Mouse (Mus musculus) limb, embryonic 14.5 days (tissue): Measurements from ENCODE around the gene Phospho2. TPM values are rescaled to one million over a fixed set of nuclear protein-coding genes. Genes with fewer than 3 reads are reported as not detected.
A peak's percentile ranks its signal among the peaks of the same experiment; 100 is the strongest.

Experiments used
- ATAC-seq: fragments of 200-750 bp; cut with Nextera tagmentation; 2 replicates; pipeline ENCODE4 v1.8.0; 2017; ENCODE audit warnings: low read depth, moderate number of reproducible peaks, moderate TSS enrichment; ENCODE audit not compliant: low FRiP score
- DNase-seq: peaks from one replicate; pipeline ENCODE4 v3.0.0-alpha.2; 2015; ENCODE audit warnings: low spot score
- H3K27ac ChIP-seq: fragments of 300-500 bp; sonication (generic); replicated peaks from 2 replicates; pipeline ENCODE4 v1.5.1; 2014; ENCODE audit warnings: low read depth, mild to moderate bottlenecking, low read length, moderate library complexity, mixed read lengths
- H3K27me3 ChIP-seq: fragments of 300-500 bp; sonication (generic); 2 replicates; pipeline ENCODE4 v1.6.1; 2014; ENCODE audit warnings: low read length, mixed read lengths; ENCODE audit not compliant: control insufficient read depth, insufficient read depth
- H3K36me3 ChIP-seq: fragments of 300-500 bp; sonication (generic); 2 replicates; pipeline ENCODE4 v1.6.1; 2014; ENCODE audit warnings: mild to moderate bottlenecking, low read length, moderate library complexity, mixed read lengths; ENCODE audit not compliant: control insufficient read depth, insufficient read depth
- H3K4me1 ChIP-seq: fragments of 300-500 bp; sonication (generic); 2 replicates; pipeline ENCODE4 v1.6.1; 2014; ENCODE audit warnings: antibody characterized with exemption, low read length, mixed read lengths; ENCODE audit not compliant: control insufficient read depth, insufficient read depth
- H3K4me2 ChIP-seq: fragments of 300-500 bp; sonication (generic); replicated peaks from 2 replicates; pipeline ENCODE4 v1.6.1; 2014; ENCODE audit warnings: low read depth, mild to moderate bottlenecking, low read length, moderate library complexity; ENCODE audit not compliant: severe bottlenecking
- H3K4me3 ChIP-seq: fragments of 300-500 bp; sonication (generic); replicated peaks from 2 replicates; pipeline ENCODE4 v1.5.1; 2014; ENCODE audit warnings: low read length
- H3K9ac ChIP-seq: fragments of 300-500 bp; sonication (generic); 2 replicates; pipeline ENCODE4 v1.6.1; 2014; ENCODE audit warnings: mild to moderate bottlenecking, low read depth, low read length, moderate library complexity; ENCODE audit not compliant: severe bottlenecking
- H3K9me3 ChIP-seq: fragments of 300-500 bp; sonication (generic); 2 replicates; pipeline ENCODE4 v1.6.1; 2016; ENCODE audit warnings: low read length; ENCODE audit not compliant: control insufficient read depth
- POLR2A ChIP-seq: fragments of 200-500 bp; IDR thresholded peaks from 2 replicates; pipeline ENCODE4 v1.8.0; 2012; ENCODE audit warnings: inconsistent platforms, mild to moderate bottlenecking, moderate library complexity, borderline replicate concordance; ENCODE audit not compliant: insufficient read depth, insufficient read length; ENCODE audit errors: extremely low read depth
- WGBS: fragments of 180-500 bp; shearing (Covaris S2); extraction: QIAGEN DNeasy Blood & Tissue Kit; methylation state at CpG from one replicate; pipeline ENCODE4 v1.1.7; 2014; 5-methylcytosine and 5-hydroxymethylcytosine counted together
- polyA plus RNA-seq, 2 experiments: library from polyadenylated mRNA; depleted of rRNA in 1 of 2; stranded (reverse) in 1 of 2; unstranded in 1 of 2; fragments of >200 nt; fragmentation: Nextera tagmentation in 1 of 2; extraction: Ambion mirVana in 1 of 2; gene quantifications; 2 replicates each; pipeline versions ENCODE4 v1.2.1 to v1.2.3; 2012 to 2014

Gene Phospho2
- polyA plus RNA-seq, 2 experiments: 24.6 to 27.5 TPM

- Histone ChIP-seq H3K9me3 (no peaks in the 10 kb centered on the region), H3K27ac (peak overlapping the region; percentile 96), H3K9ac (peak overlapping the region; percentile 97), H3K4me1 (peaks cover 8% of the 10 kb centered on the region; the same call in 1 of the 2 replicates), H3K27me3 (no peaks in the 10 kb centered on the region), H3K4me2 (peak overlapping the region; percentile 72), H3K4me3 (peak overlapping the region; percentile 82), H3K36me3 (peaks cover 18% of the 10 kb centered on the region)
- DNase-seq (peak; percentile 25), ATAC-seq (peak; percentile 77)
- WGBS: 2% methylated on average over 38 of the region's 45 CpGs
- TF ChIP-seq POLR2A: no peak
Measured at GRCm38 (mm10) chr2:69823129-69823677, 33.8 kb downstream of the Phospho2 start.

GRCm38 (mm10) chr2:69825898-69826297 lies 36.5 kb downstream of the Phospho2 start:
- 86% methylated on average over 10 of the region's 10 CpGs for WGBS
- DNase-seq: no peak

DNA sequence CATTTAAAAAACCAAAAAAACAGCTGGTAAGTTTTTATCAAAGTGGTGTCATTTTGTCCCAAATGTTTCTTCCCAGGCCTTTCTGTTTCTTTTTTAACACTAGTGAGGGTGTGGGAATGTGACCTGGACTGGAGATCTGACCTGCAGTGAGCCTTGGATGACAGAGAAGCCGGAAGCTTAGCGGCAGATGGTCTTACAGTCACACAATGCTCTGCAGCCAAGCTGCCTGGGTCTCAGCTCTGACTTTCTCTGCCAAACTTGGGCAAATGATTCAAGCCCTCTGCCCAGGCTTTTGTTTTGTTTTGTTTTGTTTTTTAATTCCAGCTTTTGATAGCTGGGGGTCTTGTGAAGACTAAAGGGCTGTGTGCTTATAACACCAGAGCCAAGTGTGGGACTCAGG lies 37.0 kb downstream of the Phospho2 start:
- Histone ChIP-seq H3K4me1 (peaks cover 7% of the 10 kb centered on the region; the same call in 1 of the 2 replicates), H3K27ac (no peak overlapping the region), H3K27me3 (no peaks in the 10 kb centered on the region), H3K4me3 (no peak overlapping the region), H3K9me3 (no peaks in the 10 kb centered on the region), H3K4me2 (no peak overlapping the region), H3K9ac (no peak overlapping the region), H3K36me3 (peaks cover 36% of the 10 kb centered on the region)
- WGBS: 85% methylated on average over 2 of the region's 2 CpGs
- DNase-seq (no peak), ATAC-seq (no peak)
- TF ChIP-seq POLR2A: no peak

More at GRCm38 (mm10) chr2:69825898-69826297, 36.5 kb downstream of the Phospho2 start:
- H3K9ac ChIP-seq: no peak overlapping the region
- no peak overlapping the region for H3K4me2 ChIP-seq
- peaks cover 8% of the 10 kb centered on the region; the same call in 1 of the 2 replicates for H3K4me1 ChIP-seq
- no peak overlapping the region for H3K4me3 ChIP-seq
- H3K27ac ChIP-seq: no peak overlapping the region
- no peaks in the 10 kb centered on the region for H3K9me3 ChIP-seq
- no peak for ATAC-seq
- no peak for TF ChIP-seq POLR2A
- peaks cover 31% of the 10 kb centered on the region for H3K36me3 ChIP-seq
- H3K27me3 ChIP-seq: no peaks in the 10 kb centered on the region

- DNase-seq (no peak), ATAC-seq (no peak)
- peaks cover 41% of the 10 kb centered on the region for H3K36me3 ChIP-seq
- no peak overlapping the region for H3K4me2 ChIP-seq
- H3K4me3 ChIP-seq: no peak overlapping the region
- H3K27me3 ChIP-seq: no peaks in the 10 kb centered on the region
- WGBS: 31% methylated on average over 7 of the region's 7 CpGs
- no peak overlapping the region for H3K27ac ChIP-seq
- H3K4me1 ChIP-seq: 0 out of 2 replicates have a peak, but pooled peaks cover 3% of the 10 kb centered on the region
- H3K9me3 ChIP-seq: no peaks in the 10 kb centered on the region
- H3K9ac ChIP-seq: no peak overlapping the region
- no peak for TF ChIP-seq POLR2A
Measured at GRCm38 (mm10) chr2:69828031-69828430, 38.6 kb downstream of the Phospho2 start.

GRCm38 (mm10) chr2:69829680-69830079 lies 40.3 kb downstream of the Phospho2 start:
- H3K9ac ChIP-seq: no peak overlapping the region
- TF ChIP-seq POLR2A: no peak
- H3K27me3 ChIP-seq: no peaks in the 10 kb centered on the region
- 85% methylated on average over 2 of the region's 2 CpGs for WGBS
- H3K36me3 ChIP-seq: peaks cover 55% of the 10 kb centered on the region
- H3K9me3 ChIP-seq: no peaks in the 10 kb centered on the region
- H3K4me1 ChIP-seq: no peaks in the 10 kb centered on the region
- ATAC-seq: no peak
- H3K4me2 ChIP-seq: no peak overlapping the region
- H3K27ac ChIP-seq: no peak overlapping the region
- no peak overlapping the region for H3K4me3 ChIP-seq
- no peak for DNase-seq

- Histone ChIP-seq H3K9ac (no peak overlapping the region), H3K27me3 (no peaks in the 10 kb centered on the region), H3K4me2 (no peak overlapping the region), H3K4me3 (no peak overlapping the region), H3K9me3 (no peaks in the 10 kb centered on the region), H3K4me1 (no peaks in the 10 kb centered on the region), H3K27ac (no peak overlapping the region), H3K36me3 (peaks cover 57% of the 10 kb centered on the region)
- no peak for DNase-seq
- WGBS: 90% methylated on average over 8 of the region's 8 CpGs
- no peak for TF ChIP-seq POLR2A
- no peak for ATAC-seq
Measured at GRCm38 (mm10) chr2:69830116-69830515, 40.7 kb downstream of the Phospho2 start.
